Mouse (Mus musculus): ENCODE results near the gene Rangrf. TPM values are rescaled to one million over a fixed set of nuclear protein-coding genes. Genes with fewer than 3 reads are reported as not detected.
A peak's percentile ranks its signal among the peaks of the same experiment; 100 is the strongest.
"Not testable (repeated sequence)": the region's sequence is repeated elsewhere in the genome, so short reads cannot be mapped to it uniquely, and the experiment has no call there.

Rangrf gene
- polyA plus RNA-seq, 1 experiment from 2014 or later: 38.6 TPM

- DNase-seq (ENCODE audit: low spot score): no peak
These were observed 5.9 kb upstream of the Rangrf start for GRCm38 (mm10) chr11:68980919-68981318.

GRCm38 (mm10) chr11:68979320-68979733, 4.3 kb upstream of the Rangrf start:
- no peak for DNase-seq (ENCODE audit: low spot score)

- DNase-seq (ENCODE audit: low spot score): no peak
These were observed 616 bp upstream of the Rangrf start for GRCm38 (mm10) chr11:68975601-68976000.

GRCm38 (mm10) chr11:68974059-68974450, 930 bp downstream of the Rangrf start:
- DNase-seq (ENCODE audit: low spot score): no peak

- peak; percentile 73 for DNase-seq (ENCODE audit: low spot score)
These were observed 1.5 kb downstream of the Rangrf start for GRCm38 (mm10) chr11:68973250-68974058.

GRCm38 (mm10) chr11:68970232-68970631, 4.8 kb downstream of the Rangrf start:
- no peak for DNase-seq (ENCODE audit: low spot score)

GRCm38 (mm10) chr11:68968752-68969151, 6.2 kb downstream of the Rangrf start:
- no peak for DNase-seq (ENCODE audit: low spot score)

- DNase-seq (ENCODE audit: low spot score): peak; percentile 91
These were observed 7.4 kb downstream of the Rangrf start, which contains the start of gene Slc25a35 for GRCm38 (mm10) chr11:68967337-68968282. Gene Slc25a35, plus strand, starts transcription at chr11:68968131.

GRCm38 (mm10) chr11:68966554-68966953, 8.4 kb downstream of the Rangrf start:
- DNase-seq (ENCODE audit: low spot score): no peak

GRCm38 (mm10) chr11:68965845-68966244, 9.1 kb downstream of the Rangrf start:
- DNase-seq (ENCODE audit: low spot score): peak; percentile 80

GRCm38 (mm10) chr11:68965050-68965449, 9.9 kb downstream of the Rangrf start:
- DNase-seq (ENCODE audit: low spot score): no peak

GRCm38 (mm10) chr11:68963405-68963804, 11.6 kb downstream of the Rangrf start:
- no peak for DNase-seq (ENCODE audit: low spot score)

GRCm38 (mm10) chr11:68962159-68962558, 12.8 kb downstream of the Rangrf start:
- DNase-seq (ENCODE audit: low spot score): not testable (repeated sequence)

- no peak for DNase-seq (ENCODE audit: low spot score)
These were observed 13.4 kb downstream of the Rangrf start for GRCm38 (mm10) chr11:68961596-68961995.

- DNase-seq (ENCODE audit: low spot score): no peak
These were observed 17.0 kb downstream of the Rangrf start for GRCm38 (mm10) chr11:68957971-68958370.

GRCm38 (mm10) chr11:68957308-68957707, 17.7 kb downstream of the Rangrf start, which contains the start of gene Arhgef15:
Gene Arhgef15, minus strand, starts transcription at chr11:68957480.
- DNase-seq (ENCODE audit: low spot score): no peak

- DNase-seq (ENCODE audit: low spot score): no peak
These were observed 18.3 kb downstream of the Rangrf start for GRCm38 (mm10) chr11:68956697-68957096.

- DNase-seq (ENCODE audit: low spot score): no peak
These were observed 18.9 kb downstream of the Rangrf start for GRCm38 (mm10) chr11:68956107-68956506.

GRCm38 (mm10) chr11:68955473-68955872, 19.5 kb downstream of the Rangrf start:
- DNase-seq (ENCODE audit: low spot score): no peak

- no peak for DNase-seq (ENCODE audit: low spot score)
These were observed 20.6 kb downstream of the Rangrf start for GRCm38 (mm10) chr11:68954408-68954807.

- DNase-seq (ENCODE audit: low spot score): no peak
These were observed 21.1 kb downstream of the Rangrf start for GRCm38 (mm10) chr11:68953903-68954302.

- no peak for DNase-seq (ENCODE audit: low spot score)
These were observed 27.4 kb downstream of the Rangrf start for GRCm38 (mm10) chr11:68947542-68947993.

All from thymus, postnatal 0 days (tissue).